Comparison of ENCODE assay signal across 2 mouse cellular contexts in the genomic region with DNA sequence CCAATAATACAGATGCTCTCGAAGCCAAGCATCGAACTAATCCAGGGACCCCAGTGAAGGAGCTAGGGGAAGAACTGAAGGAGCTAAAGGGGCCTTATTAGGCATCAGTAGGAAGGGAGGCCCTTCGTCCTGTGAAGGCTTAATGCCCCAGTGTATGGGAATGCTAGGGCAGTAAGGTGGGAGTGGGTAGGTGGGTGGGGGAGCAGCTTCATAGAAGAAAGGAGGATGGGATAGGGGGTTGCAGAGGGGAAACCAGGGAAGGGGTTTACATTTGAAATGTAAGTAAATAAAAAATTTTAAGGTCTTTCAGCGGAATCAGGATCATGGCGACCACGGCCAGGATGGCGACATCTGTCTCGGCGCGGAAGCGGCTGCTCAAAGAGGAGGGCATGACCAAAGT. TPM values are rescaled to one million over a fixed set of nuclear protein-coding genes. Genes with fewer than 3 reads are reported as not detected.
"Had no signal": no experiment of that assay in that cellular context is flagged by ENCODE, and none has a peak within 500 bp of the region (broad histone marks: within the 10 kb centered on the region; RNA-seq: fewer than 3 reads in every experiment).

Gm5580 (plus strand) TSS at position 301 of the 400 bp plus-strand sequence.

RNA-seq across cellular contexts. Expression of gene Gm5580, which starts in this region (rescaled TPM):
- total RNA-seq: hindbrain, postnatal 0 days had no signal
- polyA plus RNA-seq: kidney, adult 2 months had no signal
